Mouse (Mus musculus) forebrain, embryonic 13.5 days (tissue): ENCODE results near the gene Lipt2. TPM values are rescaled to one million over a fixed set of nuclear protein-coding genes. Genes with fewer than 3 reads are reported as not detected.

Experiments used
- ATAC-seq: fragments of 200-750 bp; cut with Nextera tagmentation; 2 replicates; pipeline ENCODE4 v1.8.0; 2017
- H3K27ac ChIP-seq: fragments of 300-500 bp; sonication (generic); 2 replicates; pipeline ENCODE4 v1.5.1; 2015; ENCODE audit warnings: inconsistent platforms, mild to moderate bottlenecking, moderate library complexity
- H3K27me3 ChIP-seq: fragments of 300-500 bp; sonication (generic); 2 replicates; pipeline ENCODE4 v1.6.1; 2015; ENCODE audit warnings: mild to moderate bottlenecking, inconsistent platforms
- H3K36me3 ChIP-seq: fragments of 300-500 bp; sonication (generic); 2 replicates; pipeline ENCODE4 v1.6.1; 2015; ENCODE audit warnings: mild to moderate bottlenecking, inconsistent platforms; ENCODE audit not compliant: poor library complexity, severe bottlenecking
- H3K4me1 ChIP-seq: fragments of 300-500 bp; sonication (generic); 2 replicates; pipeline ENCODE4 v1.6.1; 2015; ENCODE audit warnings: inconsistent platforms
- H3K4me2 ChIP-seq: fragments of 300-500 bp; sonication (generic); 2 replicates; pipeline ENCODE4 v1.6.1; 2015; ENCODE audit warnings: inconsistent platforms, mild to moderate bottlenecking, moderate library complexity
- H3K4me3 ChIP-seq: fragments of 300-500 bp; sonication (generic); 2 replicates; pipeline ENCODE4 v1.5.1; 2015; ENCODE audit warnings: mild to moderate bottlenecking, inconsistent platforms
- H3K9ac ChIP-seq: fragments of 300-500 bp; sonication (generic); 2 replicates; pipeline ENCODE4 v1.6.1; 2015; ENCODE audit warnings: mild to moderate bottlenecking, inconsistent platforms
- H3K9me3 ChIP-seq: fragments of 300-500 bp; sonication (generic); replicated peaks from 2 replicates; pipeline ENCODE4 v1.6.1; 2016; ENCODE audit warnings: inconsistent platforms
- WGBS: fragments of 180-500 bp; shearing (Covaris S2); methylation state at CpG from one replicate; pipeline ENCODE4 v1.1.7; 2015; 5-methylcytosine and 5-hydroxymethylcytosine counted together
- polyA plus RNA-seq: library from polyadenylated mRNA; unstranded; fragments of >200 nt; fragmentation: Nextera tagmentation; extraction: Ambion mirVana; gene quantifications from 2 replicates; pipeline ENCODE4 v1.2.1, GENCODE M21; 2015

Lipt2 gene
- polyA plus RNA-seq, 1 experiment from 2014 or later, result 17.1 TPM

DNA sequence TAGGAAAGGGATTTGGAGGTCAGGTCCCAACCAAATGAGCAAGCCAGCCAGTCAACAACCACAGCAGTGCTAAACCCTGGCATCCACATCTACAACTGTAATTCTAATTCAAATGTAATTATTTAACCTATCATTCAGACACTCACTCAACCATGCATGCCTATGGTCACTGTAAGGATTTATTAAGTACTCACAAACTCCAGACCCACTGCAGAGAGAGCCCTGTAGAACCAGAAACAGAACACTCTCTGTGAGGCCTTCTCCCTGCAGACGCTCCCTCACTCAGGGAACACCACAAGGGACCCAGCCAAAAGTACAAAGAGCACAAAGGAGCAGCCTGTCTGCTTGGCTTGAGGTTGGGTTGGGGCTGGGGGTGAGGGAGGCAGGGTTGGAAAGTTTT is 26.7 kb upstream of the Lipt2 start:
- no peaks in the 10 kb centered on the region for H3K9me3 ChIP-seq
- H3K4me3 ChIP-seq, result no peak overlapping the region
- no peak for ATAC-seq
- H3K4me2 ChIP-seq, result no peak overlapping the region
- H3K27me3 ChIP-seq, result no peaks in the 10 kb centered on the region
- no peak overlapping the region for H3K27ac ChIP-seq
- H3K9ac ChIP-seq, result no peak overlapping the region
- no peaks in the 10 kb centered on the region for H3K4me1 ChIP-seq
- WGBS, result 63% methylated on average over 1 of the region's 1 CpGs
- H3K36me3 ChIP-seq, result no peaks in the 10 kb centered on the region

DNA sequence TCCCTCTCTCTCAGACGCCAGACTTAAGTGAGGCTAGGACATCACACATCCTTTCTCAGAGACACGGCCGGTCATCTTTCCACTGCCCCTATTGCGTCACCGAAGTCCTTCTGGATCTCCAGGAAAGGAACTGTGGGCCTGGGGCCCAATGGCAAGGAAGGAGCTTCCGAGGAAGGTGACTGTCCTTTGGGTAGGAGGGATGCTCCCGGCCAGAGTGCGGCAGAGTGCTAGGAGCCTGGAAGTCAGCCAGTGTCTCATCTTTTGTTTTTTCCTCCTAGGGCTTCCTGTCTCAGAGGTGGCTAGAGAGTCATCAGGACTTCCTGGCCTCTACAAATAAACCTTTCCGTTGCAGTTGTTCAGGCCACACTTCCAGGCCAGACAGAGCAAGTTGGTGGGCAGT is 22.0 kb upstream of the Lipt2 start:
- Histone ChIP-seq H3K4me3 (no peak overlapping the region), H3K4me1 (no peaks in the 10 kb centered on the region), H3K36me3 (no peaks in the 10 kb centered on the region), H3K27ac (no peak overlapping the region), H3K4me2 (no peak overlapping the region), H3K9me3 (no peaks in the 10 kb centered on the region), H3K9ac (no peak overlapping the region), H3K27me3 (no peaks in the 10 kb centered on the region)
- whole genome bisulfite sequencing, result 87% methylated on average over 9 of the region's 9 CpGs
- no peak for ATAC-seq

DNA sequence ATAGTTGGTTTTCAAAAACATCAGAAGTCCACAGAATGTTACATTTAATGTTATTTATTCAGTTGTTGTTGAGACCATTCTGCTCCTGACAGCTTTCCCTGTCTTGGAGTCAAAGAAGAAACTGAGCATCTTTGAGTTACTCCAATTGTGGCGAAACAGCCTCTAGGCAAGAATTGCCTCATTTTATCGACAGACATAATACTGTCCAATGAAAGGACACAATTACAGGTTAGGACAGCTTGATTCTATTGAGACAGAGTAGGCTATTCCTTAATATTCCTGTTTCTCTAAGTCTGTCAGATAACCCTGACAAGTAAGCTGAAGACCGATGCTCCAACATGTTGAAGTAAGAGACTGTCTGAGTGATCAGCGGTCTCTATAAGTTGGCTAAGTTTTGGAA is 21.0 kb upstream of the Lipt2 start:
- Histone ChIP-seq H3K36me3 (no peaks in the 10 kb centered on the region), H3K27ac (no peak overlapping the region), H3K4me2 (no peak overlapping the region), H3K4me3 (no peak overlapping the region), H3K27me3 (no peaks in the 10 kb centered on the region), H3K4me1 (no peaks in the 10 kb centered on the region), H3K9ac (no peak overlapping the region), H3K9me3 (no peaks in the 10 kb centered on the region)
- WGBS, result 94% methylated on average over 4 of the region's 4 CpGs
- no peak for ATAC-seq

- H3K9me3 ChIP-seq, result no peaks in the 10 kb centered on the region
- no peak overlapping the region for H3K9ac ChIP-seq
- no peak for ATAC-seq
- no peak overlapping the region for H3K4me3 ChIP-seq
- WGBS, result 76% methylated on average over 1 of the region's 1 CpGs
- no peak overlapping the region for H3K4me2 ChIP-seq
- H3K27me3 ChIP-seq, result no peaks in the 10 kb centered on the region
- no peaks in the 10 kb centered on the region for H3K36me3 ChIP-seq
- no peak overlapping the region for H3K27ac ChIP-seq
- no peaks in the 10 kb centered on the region for H3K4me1 ChIP-seq
These were observed 18.5 kb upstream of the Lipt2 start for GRCm38 (mm10) chr7:100140591-100140990.

- Histone ChIP-seq H3K4me3 (no peak overlapping the region), H3K4me2 (no peak overlapping the region), H3K27me3 (no peaks in the 10 kb centered on the region), H3K9me3 (no peaks in the 10 kb centered on the region), H3K9ac (no peak overlapping the region), H3K36me3 (no peaks in the 10 kb centered on the region), H3K27ac (no peak overlapping the region), H3K4me1 (no peaks in the 10 kb centered on the region)
- ATAC-seq, result no peak
- WGBS, result 90% methylated on average over 4 of the region's 4 CpGs
These were observed 10.5 kb upstream of the Lipt2 start for GRCm38 (mm10) chr7:100148586-100148985.

- Histone ChIP-seq H3K4me3 (no peak overlapping the region), H3K4me2 (no peak overlapping the region), H3K27me3 (no peaks in the 10 kb centered on the region), H3K9me3 (no peaks in the 10 kb centered on the region), H3K27ac (no peak overlapping the region), H3K4me1 (no peaks in the 10 kb centered on the region), H3K36me3 (no peaks in the 10 kb centered on the region), H3K9ac (no peak overlapping the region)
- WGBS, result 59% methylated on average over 10 of the region's 10 CpGs
- no peak for ATAC-seq
These were observed 9.0 kb upstream of the Lipt2 start for GRCm38 (mm10) chr7:100150086-100150485.

DNA sequence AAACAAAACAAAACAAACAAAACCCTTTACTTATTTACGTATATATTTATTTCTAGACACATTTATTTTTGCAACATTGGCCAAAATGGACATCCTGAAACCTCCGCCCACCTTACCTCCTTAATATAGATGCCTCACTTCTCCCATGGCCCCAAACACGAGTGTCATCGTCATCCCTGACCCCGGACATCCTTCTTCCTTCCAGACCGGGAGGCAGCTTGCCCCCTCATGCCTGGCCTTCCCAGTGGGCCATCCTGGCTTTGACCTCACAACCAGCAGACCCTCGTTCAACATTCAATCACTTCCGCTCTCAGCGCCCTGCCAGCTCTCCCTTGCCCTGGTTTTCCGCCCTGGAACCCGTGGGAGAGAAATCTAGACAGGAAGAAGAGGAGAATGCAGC is 8.5 kb upstream of the Lipt2 start:
- Histone ChIP-seq H3K9ac (no peak overlapping the region), H3K4me1 (no peaks in the 10 kb centered on the region), H3K4me2 (no peak overlapping the region), H3K4me3 (no peak overlapping the region), H3K27ac (no peak overlapping the region), H3K36me3 (no peaks in the 10 kb centered on the region), H3K27me3 (no peaks in the 10 kb centered on the region), H3K9me3 (no peaks in the 10 kb centered on the region)
- ATAC-seq, result no peak
- 90% methylated on average over 11 of the region's 11 CpGs for WGBS

DNA sequence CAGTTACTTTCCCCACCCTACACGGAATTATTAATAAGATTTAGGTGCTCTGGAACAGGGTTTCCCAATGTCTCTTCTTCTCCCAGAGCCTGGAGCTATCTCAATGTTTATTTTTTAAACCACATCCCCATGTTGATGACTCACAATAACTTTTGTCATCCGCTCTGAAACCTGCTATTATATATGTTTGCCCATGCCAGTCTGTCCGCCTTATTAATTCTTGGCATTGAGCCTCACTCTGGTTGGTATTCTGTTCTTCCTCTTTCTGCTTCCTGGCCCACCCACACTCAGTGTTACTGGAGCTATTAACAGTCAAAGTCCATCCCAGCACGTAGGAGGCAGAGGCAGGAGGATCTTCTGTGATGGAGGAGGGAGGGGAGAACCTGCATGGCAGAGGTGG is 1.4 kb upstream of the Lipt2 start:
- H3K9ac ChIP-seq, result no peak overlapping the region
- WGBS, result 82% methylated on average over 4 of the region's 4 CpGs
- H3K9me3 ChIP-seq, result no peaks in the 10 kb centered on the region
- H3K4me3 ChIP-seq, result no peak overlapping the region
- H3K27me3 ChIP-seq, result no peaks in the 10 kb centered on the region
- H3K4me2 ChIP-seq, result no peak overlapping the region
- no peak overlapping the region for H3K27ac ChIP-seq
- H3K36me3 ChIP-seq, result no peaks in the 10 kb centered on the region
- no peak for ATAC-seq
- H3K4me1 ChIP-seq, result peaks cover 5% of the 10 kb centered on the region; the same call in 1 of the 2 replicates

GRCm38 (mm10) chr7:100160006-100160405 is 929 bp downstream of the Lipt2 start:
- Histone ChIP-seq H3K9me3 (no peaks in the 10 kb centered on the region), H3K9ac (peak overlapping the region; percentile 83), H3K27me3 (no peaks in the 10 kb centered on the region), H3K4me1 (peaks cover 5% of the 10 kb centered on the region; the same call in 1 of the 2 replicates), H3K27ac (0 out of 2 replicates have a peak overlapping the region, but pooled peaks have one; percentile 85), H3K36me3 (no peaks in the 10 kb centered on the region), H3K4me3 (peak overlapping the region; percentile 87), H3K4me2 (peak overlapping the region; percentile 87)
- WGBS, result 67% methylated on average over 7 of the region's 7 CpGs
- ATAC-seq, result peak; percentile 15; the same call in 1 of the 2 replicates

DNA sequence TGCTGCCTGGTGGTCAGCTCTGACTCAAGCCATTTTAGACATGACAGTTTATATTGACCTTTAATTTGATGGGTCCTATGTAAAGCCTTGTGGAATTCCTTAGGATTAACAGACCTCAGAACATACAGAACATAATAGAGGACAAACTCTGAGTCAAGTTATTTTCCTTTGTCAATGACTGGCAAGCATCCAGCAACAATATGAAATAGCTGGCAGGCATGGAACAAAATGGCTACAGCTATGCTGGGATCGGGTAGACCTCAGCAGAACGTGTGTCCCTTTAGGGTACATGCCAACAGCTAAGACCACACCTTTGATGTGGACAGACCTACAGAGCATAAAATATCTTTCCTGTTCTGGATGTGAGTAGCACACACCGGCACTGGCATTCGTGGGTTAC is 4.4 kb downstream of the Lipt2 start:
- no peaks in the 10 kb centered on the region for H3K9me3 ChIP-seq
- no peaks in the 10 kb centered on the region for H3K27me3 ChIP-seq
- no peak overlapping the region for H3K4me2 ChIP-seq
- no peaks in the 10 kb centered on the region for H3K36me3 ChIP-seq
- H3K4me3 ChIP-seq, result no peak overlapping the region
- no peak overlapping the region for H3K27ac ChIP-seq
- peaks cover 5% of the 10 kb centered on the region; the same call in 1 of the 2 replicates for H3K4me1 ChIP-seq
- ATAC-seq, result no peak
- no peak overlapping the region for H3K9ac ChIP-seq
- WGBS, result 81% methylated on average over 4 of the region's 4 CpGs

DNA sequence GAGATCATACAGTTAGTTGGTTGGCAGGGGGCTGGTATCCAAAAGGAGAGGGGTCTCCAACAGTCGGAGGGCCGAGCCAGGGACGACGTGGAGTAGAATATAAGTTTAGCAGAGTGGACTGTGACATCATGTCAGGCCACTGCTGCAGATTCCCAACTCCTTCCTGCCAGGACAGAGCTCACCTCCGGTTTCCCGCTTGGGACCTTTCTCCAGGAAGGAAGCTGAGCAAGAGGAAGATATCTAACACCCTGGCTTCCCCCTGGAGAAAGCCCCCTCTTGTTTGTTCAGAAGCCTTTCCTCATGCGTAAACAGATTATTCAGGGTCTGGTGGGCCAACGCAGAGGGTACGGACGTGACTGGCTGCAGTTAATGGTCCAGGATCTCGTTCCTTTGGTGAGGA is 9.6 kb downstream of the Lipt2 start:
- H3K9me3 ChIP-seq, result no peaks in the 10 kb centered on the region; the same call in 1 of the 2 replicates
- ATAC-seq, result no peak
- H3K4me3 ChIP-seq, result no peak overlapping the region
- 79% methylated on average over 11 of the region's 11 CpGs for WGBS
- no peaks in the 10 kb centered on the region for H3K36me3 ChIP-seq
- H3K4me1 ChIP-seq, result no peaks in the 10 kb centered on the region
- H3K9ac ChIP-seq, result no peak overlapping the region
- no peak overlapping the region for H3K4me2 ChIP-seq
- no peaks in the 10 kb centered on the region for H3K27me3 ChIP-seq
- no peak overlapping the region for H3K27ac ChIP-seq

GRCm38 (mm10) chr7:100170756-100171155 is 11.7 kb downstream of the Lipt2 start:
- WGBS, result 63% methylated on average over 4 of the region's 4 CpGs
- Histone ChIP-seq H3K27ac (no peak overlapping the region), H3K27me3 (no peaks in the 10 kb centered on the region; the same call in 1 of the 2 replicates), H3K4me2 (no peak overlapping the region), H3K9me3 (no peaks in the 10 kb centered on the region; the same call in 1 of the 2 replicates), H3K9ac (no peak overlapping the region), H3K36me3 (no peaks in the 10 kb centered on the region), H3K4me3 (no peak overlapping the region), H3K4me1 (no peaks in the 10 kb centered on the region)
- ATAC-seq, result no peak

DNA sequence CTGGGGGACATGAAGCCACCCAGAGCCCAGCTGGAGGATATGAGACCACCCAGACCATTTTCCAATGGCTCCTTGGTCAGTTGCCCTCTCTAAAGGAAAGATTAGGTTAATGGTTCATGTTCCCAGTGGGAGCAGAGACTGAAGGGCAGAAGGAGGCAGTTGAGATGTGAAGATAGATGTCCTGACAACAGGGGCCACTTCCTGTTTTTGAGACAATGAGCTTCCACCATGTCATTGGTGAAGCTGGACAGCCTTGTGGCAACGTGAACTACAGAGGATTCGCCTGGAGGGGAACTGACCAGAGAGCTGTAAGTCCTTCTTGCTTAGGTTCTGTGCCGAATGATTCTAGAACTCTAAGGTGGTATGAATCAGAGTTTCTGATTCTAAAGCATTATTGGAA is 17.2 kb downstream of the Lipt2 start, which contains the start of gene Kcne3:
Kcne3 (plus strand) TSS at position 234 of the 400 bp plus-strand sequence.
- 76% methylated on average over 3 of the region's 3 CpGs for WGBS

More for the DNA sequence above, 17.2 kb downstream of the Lipt2 start, which contains the start of gene Kcne3:
- H3K9me3 ChIP-seq, result no peaks in the 10 kb centered on the region; the same call in 1 of the 2 replicates
- ATAC-seq, result no peak
- no peak within 1 kb of the TSS for H3K4me2 ChIP-seq
- H3K4me1 ChIP-seq, result peaks cover 12% of the 10 kb centered on the region
- H3K36me3 ChIP-seq, result no peaks in the 10 kb centered on the region
- H3K27ac ChIP-seq, result no peak within 1 kb of the TSS
- no peak within 1 kb of the TSS for H3K4me3 ChIP-seq
- H3K9ac ChIP-seq, result no peak within 1 kb of the TSS
- H3K27me3 ChIP-seq, result peaks cover 50% of the 10 kb centered on the region
